Mouse (Mus musculus) liver, embryonic 12.5 days (tissue): ENCODE measurements around the gene Gm45618. TPM values are rescaled to one million over a fixed set of nuclear protein-coding genes. Genes with fewer than 3 reads are reported as not detected.
"Not testable (repeated sequence)": the region's sequence is repeated elsewhere in the genome, so short reads cannot be mapped to it uniquely, and the experiment has no call there.

Experiments
- ATAC-seq: fragments of 200-750 bp; cut with Nextera tagmentation; 2 replicates; pipeline ENCODE4 v1.8.0; 2017; ENCODE audit warnings: moderate number of reproducible peaks, mild to moderate bottlenecking, moderate library complexity
- H3K27ac ChIP-seq: fragments of 300-500 bp; sonication (generic); 2 replicates; pipeline ENCODE4 v1.5.1; 2016; ENCODE audit warnings: mild to moderate bottlenecking
- H3K27me3 ChIP-seq: fragments of 300-500 bp; sonication (generic); replicated peaks from 2 replicates; pipeline ENCODE4 v1.6.1; 2016; ENCODE audit warnings: mild to moderate bottlenecking, moderate library complexity
- H3K36me3 ChIP-seq: fragments of 300-500 bp; sonication (generic); 2 replicates; pipeline ENCODE4 v1.6.1; 2016; ENCODE audit warnings: mild to moderate bottlenecking, moderate library complexity
- H3K4me1 ChIP-seq: fragments of 300-500 bp; sonication (generic); 2 replicates; pipeline ENCODE4 v1.6.1; 2016
- H3K4me2 ChIP-seq: fragments of 300-500 bp; sonication (generic); 2 replicates; pipeline ENCODE4 v1.6.1; 2016; ENCODE audit warnings: mild to moderate bottlenecking, moderate library complexity
- H3K4me3 ChIP-seq: fragments of 300-500 bp; sonication (generic); 2 replicates; pipeline ENCODE4 v1.5.1; 2016; ENCODE audit warnings: mild to moderate bottlenecking, moderate library complexity
- H3K9ac ChIP-seq: fragments of 300-500 bp; sonication (generic); 2 replicates; pipeline ENCODE4 v1.6.1; 2016; ENCODE audit warnings: mild to moderate bottlenecking, moderate library complexity
- H3K9me3 ChIP-seq: fragments of 300-500 bp; sonication (generic); replicated peaks from 2 replicates; pipeline ENCODE4 v1.6.1; 2016; ENCODE audit warnings: mild to moderate bottlenecking, moderate library complexity
- WGBS: fragments of 180-500 bp; shearing (Covaris S2); methylation state at CpG from one replicate; pipeline ENCODE4 v1.1.7; 2016; ENCODE audit not compliant: insufficient replicate concordance; 5-methylcytosine and 5-hydroxymethylcytosine counted together
- polyA plus RNA-seq: library from polyadenylated mRNA; unstranded; fragments of >200 nt; fragmentation: Nextera tagmentation; extraction: Ambion mirVana; gene quantifications from 2 replicates; pipeline ENCODE4 v1.2.1, GENCODE M21; 2016

Gene Gm45618
- polyA plus RNA-seq, 1 experiment from 2014 or later: not detected

- H3K4me3 ChIP-seq, H3K36me3 ChIP-seq, ATAC-seq, H3K9ac ChIP-seq, H3K9me3 ChIP-seq, H3K4me2 ChIP-seq, H3K4me1 ChIP-seq, H3K27ac ChIP-seq, H3K27me3 ChIP-seq: not testable (repeated sequence)
- 20% methylated on average over 2 of the region's 2 CpGs for WGBS
Measured at GRCm38 (mm10) chr7:142135934-142136333, 15.4 kb upstream of the Gm45618 start, which contains the start of gene Gm39115. TSS of gene Gm39115 (minus strand) at chr7:142136034.

DNA sequence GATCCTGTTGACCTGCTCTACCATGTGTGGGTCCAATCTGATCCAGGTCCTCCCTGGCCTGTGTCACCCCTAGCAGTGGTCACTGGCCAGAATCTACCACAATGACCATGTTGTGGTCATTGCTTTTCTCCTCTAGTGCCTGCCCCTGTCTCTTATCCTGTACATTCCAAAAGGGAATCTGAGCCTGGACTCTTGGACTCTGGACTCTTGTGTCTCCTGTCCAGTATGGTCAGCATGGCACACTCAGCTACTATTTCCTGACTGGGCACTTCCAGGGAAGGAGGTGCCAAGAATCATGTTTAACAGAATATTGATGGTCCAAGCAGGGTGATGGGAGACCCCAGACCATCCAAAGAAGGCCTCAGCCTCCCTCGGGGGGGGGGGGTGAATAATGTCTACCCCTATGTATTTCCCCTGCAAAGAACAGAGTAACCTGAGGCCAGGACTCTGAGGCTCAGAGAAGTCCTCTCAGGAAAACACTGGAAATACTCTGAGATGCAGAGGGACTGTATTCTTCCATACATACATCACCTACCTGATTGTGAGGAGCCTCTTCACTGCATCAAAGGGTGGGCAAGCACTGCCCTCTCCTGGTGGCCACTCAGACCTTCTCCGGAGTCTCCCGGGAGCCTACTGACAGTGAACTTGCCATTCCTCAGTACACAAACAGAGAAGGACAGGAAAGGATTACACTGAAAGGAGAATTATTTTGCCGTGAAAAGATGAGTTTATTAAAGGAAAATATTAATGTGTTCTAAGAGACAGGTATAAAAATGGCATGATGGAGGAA, 13.9 kb upstream of the Gm45618 start:
- H3K36me3 ChIP-seq: no peaks in the 10 kb centered on the region
- no peaks in the 10 kb centered on the region; the same call in 1 of the 2 replicates for H3K27me3 ChIP-seq
- no peaks in the 10 kb centered on the region for H3K9me3 ChIP-seq
- ATAC-seq: no peak
- H3K4me2 ChIP-seq: no peak overlapping the region
- H3K4me3 ChIP-seq: no peak overlapping the region
- no peaks in the 10 kb centered on the region for H3K4me1 ChIP-seq
- 43% methylated on average over 4 of the region's 4 CpGs for WGBS
- H3K27ac ChIP-seq: no peak overlapping the region
- no peak overlapping the region for H3K9ac ChIP-seq

- no peak overlapping the region for H3K4me3 ChIP-seq
- ATAC-seq: no peak
- H3K27me3 ChIP-seq: peaks cover 4% of the 10 kb centered on the region; the same call in 1 of the 2 replicates
- no peaks in the 10 kb centered on the region for H3K9me3 ChIP-seq
- H3K4me1 ChIP-seq: no peaks in the 10 kb centered on the region
- H3K4me2 ChIP-seq: no peak overlapping the region
- H3K27ac ChIP-seq: no peak overlapping the region
- H3K9ac ChIP-seq: no peak overlapping the region
- WGBS: 44% methylated on average over 4 of the region's 4 CpGs
- H3K36me3 ChIP-seq: no peaks in the 10 kb centered on the region
Measured at GRCm38 (mm10) chr7:142128843-142129242, 8.3 kb upstream of the Gm45618 start.

- no peaks in the 10 kb centered on the region for H3K36me3 ChIP-seq
- peaks cover 19% of the 10 kb centered on the region; the same call in 1 of the 2 replicates for H3K27me3 ChIP-seq
- no peak overlapping the region for H3K4me3 ChIP-seq
- no peaks in the 10 kb centered on the region for H3K4me1 ChIP-seq
- ATAC-seq: no peak
- WGBS: 11% methylated on average over 5 of the region's 5 CpGs
- no peaks in the 10 kb centered on the region for H3K9me3 ChIP-seq
- no peak overlapping the region for H3K9ac ChIP-seq
- H3K4me2 ChIP-seq: no peak overlapping the region
- H3K27ac ChIP-seq: no peak overlapping the region
Measured at GRCm38 (mm10) chr7:142119632-142120031, 897 bp downstream of the Gm45618 start.

GRCm38 (mm10) chr7:142104747-142105146, 15.8 kb downstream of the Gm45618 start:
- H3K4me1 ChIP-seq: no peaks in the 10 kb centered on the region
- no peak for ATAC-seq
- H3K9me3 ChIP-seq: no peaks in the 10 kb centered on the region
- no peak overlapping the region for H3K27ac ChIP-seq
- no peak overlapping the region for H3K9ac ChIP-seq
- H3K36me3 ChIP-seq: no peaks in the 10 kb centered on the region
- H3K4me2 ChIP-seq: no peak overlapping the region
- peaks cover 40% of the 10 kb centered on the region for H3K27me3 ChIP-seq
- 38% methylated on average over 5 of the region's 5 CpGs for WGBS
- no peak overlapping the region for H3K4me3 ChIP-seq

DNA sequence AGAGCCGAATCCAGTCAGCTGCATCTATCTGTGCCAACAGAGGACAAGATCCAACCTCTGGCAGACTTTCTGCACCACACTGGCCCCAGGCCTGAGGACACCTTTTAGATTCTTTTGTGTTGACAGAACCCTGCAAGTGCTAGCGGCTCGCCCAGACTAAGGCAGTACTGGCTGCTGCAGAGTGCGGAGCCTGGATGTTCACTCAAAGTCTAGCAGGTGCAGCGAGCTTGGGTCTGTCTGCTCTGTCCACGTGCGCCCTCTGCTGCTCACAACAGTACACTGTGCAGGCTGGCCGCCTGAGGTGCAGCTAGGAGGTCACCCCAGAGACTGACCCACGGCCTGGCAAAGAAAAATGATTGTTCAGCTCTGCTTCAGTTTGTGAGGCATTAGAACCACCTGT, 22.8 kb downstream of the Gm45618 start:
- no peak overlapping the region for H3K9ac ChIP-seq
- H3K36me3 ChIP-seq: no peaks in the 10 kb centered on the region
- no peak overlapping the region for H3K4me2 ChIP-seq
- ATAC-seq: peak; percentile 50
- H3K27ac ChIP-seq: no peak overlapping the region
- peaks cover 35% of the 10 kb centered on the region for H3K4me1 ChIP-seq
- WGBS: 12% methylated on average over 9 of the region's 9 CpGs
- no peaks in the 10 kb centered on the region for H3K9me3 ChIP-seq
- H3K4me3 ChIP-seq: no peak overlapping the region
- H3K27me3 ChIP-seq: peaks cover 90% of the 10 kb centered on the region

DNA sequence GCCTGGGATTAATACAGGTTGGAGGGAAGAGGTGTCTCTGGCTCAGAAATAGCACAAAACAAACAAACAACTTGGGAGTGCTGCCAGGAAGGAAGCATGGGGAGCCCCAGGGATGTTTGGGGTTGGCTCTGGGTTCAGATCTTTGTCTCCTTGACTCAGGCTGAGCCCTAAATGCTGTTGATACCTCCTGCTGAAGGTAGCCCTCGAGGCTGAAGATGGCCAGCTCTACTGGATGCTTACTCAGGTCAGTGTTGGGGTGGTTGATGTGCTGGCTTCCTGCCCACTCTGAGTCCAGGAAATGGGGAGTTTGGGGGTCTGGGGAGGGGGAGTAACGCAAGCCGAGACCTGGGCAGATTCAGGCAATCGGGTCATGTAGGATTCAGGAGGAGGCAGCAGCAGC, 23.8 kb downstream of the Gm45618 start:
- Histone ChIP-seq H3K36me3 (no peaks in the 10 kb centered on the region), H3K9ac (no peak overlapping the region), H3K9me3 (no peaks in the 10 kb centered on the region), H3K27ac (no peak overlapping the region), H3K27me3 (peaks cover 99% of the 10 kb centered on the region), H3K4me1 (peaks cover 45% of the 10 kb centered on the region), H3K4me2 (no peak overlapping the region), H3K4me3 (no peak overlapping the region)
- WGBS: 59% methylated on average over 4 of the region's 4 CpGs
- no peak for ATAC-seq

- H3K4me3 ChIP-seq: peak within 1 kb of the TSS; percentile 87
- H3K9ac ChIP-seq: peak within 1 kb of the TSS; percentile 99
- peak within 1 kb of the TSS; percentile 84 for H3K4me2 ChIP-seq
- no peaks in the 10 kb centered on the region for H3K9me3 ChIP-seq
- ATAC-seq: peak; percentile 87
- peaks cover 58% of the 10 kb centered on the region for H3K4me1 ChIP-seq
- peak within 1 kb of the TSS; percentile 90 for H3K27ac ChIP-seq
- peaks cover 100% of the 10 kb centered on the region for H3K27me3 ChIP-seq
- WGBS: 1% methylated on average over 55 of the region's 63 CpGs
- H3K36me3 ChIP-seq: no peaks in the 10 kb centered on the region
Measured at GRCm38 (mm10) chr7:142095183-142095931, 25.2 kb downstream of the Gm45618 start, which contains the start of gene Dusp8. TSS of gene Dusp8 (minus strand) at chr7:142095843.

- 1% methylated on average over 85 of the region's 89 CpGs for WGBS
- H3K9me3 ChIP-seq: no peaks in the 10 kb centered on the region
- H3K4me3 ChIP-seq: peak overlapping the region; percentile 87
- H3K36me3 ChIP-seq: peaks cover 4% of the 10 kb centered on the region; the same call in 1 of the 2 replicates
- peak overlapping the region; percentile 84 for H3K4me2 ChIP-seq
- ATAC-seq: peak; percentile 57
- H3K9ac ChIP-seq: peak overlapping the region; percentile 99
- H3K27ac ChIP-seq: peak overlapping the region; percentile 90
- peaks cover 100% of the 10 kb centered on the region for H3K27me3 ChIP-seq
- H3K4me1 ChIP-seq: peaks cover 67% of the 10 kb centered on the region
Measured at GRCm38 (mm10) chr7:142094301-142095143, 26.0 kb downstream of the Gm45618 start.

DNA sequence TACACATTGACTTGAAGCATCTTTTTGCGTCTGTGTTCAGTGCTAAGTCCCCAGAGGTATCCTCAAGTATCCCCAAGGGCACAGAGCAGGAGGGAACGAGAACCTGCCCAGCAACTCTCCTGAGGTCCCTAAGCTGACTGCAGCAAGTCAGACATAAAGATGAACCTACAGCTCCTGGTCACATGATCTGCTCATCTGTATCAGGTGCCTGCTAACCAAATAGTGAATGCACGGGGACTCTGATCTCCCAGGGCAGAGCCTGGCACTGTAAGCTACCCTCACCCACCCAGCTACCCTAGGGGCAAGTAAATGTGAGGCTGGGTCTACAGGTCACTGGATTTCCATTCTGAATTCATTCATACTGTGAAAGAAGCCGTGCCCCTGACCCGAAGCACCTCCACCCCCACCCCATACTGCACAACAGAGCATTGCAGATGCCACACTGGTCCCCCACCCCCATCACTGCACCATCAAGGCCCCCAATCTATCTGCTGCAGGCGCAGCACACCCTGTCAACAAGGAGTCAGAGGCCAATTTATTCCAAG, 26.8 kb downstream of the Gm45618 start:
- Histone ChIP-seq H3K36me3 (peaks cover 4% of the 10 kb centered on the region; the same call in 1 of the 2 replicates), H3K4me1 (peaks cover 74% of the 10 kb centered on the region), H3K9me3 (no peaks in the 10 kb centered on the region), H3K4me3 (peak overlapping the region; percentile 87), H3K9ac (peak overlapping the region; percentile 99), H3K4me2 (peak overlapping the region; percentile 84), H3K27ac (peak overlapping the region; percentile 90), H3K27me3 (peaks cover 100% of the 10 kb centered on the region)
- ATAC-seq: peak; percentile 35
- 27% methylated on average over 6 of the region's 6 CpGs for WGBS

- no peaks in the 10 kb centered on the region for H3K9me3 ChIP-seq
- 37% methylated on average over 1 of the region's 1 CpGs for WGBS
- H3K4me3 ChIP-seq: peak overlapping the region; percentile 87
- no peak for ATAC-seq
- H3K27ac ChIP-seq: peak overlapping the region; percentile 90
- H3K9ac ChIP-seq: peak overlapping the region; percentile 99
- peaks cover 100% of the 10 kb centered on the region for H3K27me3 ChIP-seq
- peaks cover 82% of the 10 kb centered on the region for H3K4me1 ChIP-seq
- peak overlapping the region; percentile 84 for H3K4me2 ChIP-seq
- peaks cover 9% of the 10 kb centered on the region for H3K36me3 ChIP-seq
Measured at GRCm38 (mm10) chr7:142092991-142093390, 27.5 kb downstream of the Gm45618 start.
